Mouse (Mus musculus) ovary, postnatal 36 days (tissue): ENCODE measurements at regions not wholly inside any gene's neighbourhood (a gene's known extent, or its start where the extent isn't known, plus 50 kb on each side); places are given as distances from the start of the nearest gene placed in this dataset.

Source experiments
- DNase-seq: peaks from one replicate; pipeline ENCODE4 v3.0.0; 2022; ENCODE audit warnings: low spot score, mixed read lengths

DNA sequence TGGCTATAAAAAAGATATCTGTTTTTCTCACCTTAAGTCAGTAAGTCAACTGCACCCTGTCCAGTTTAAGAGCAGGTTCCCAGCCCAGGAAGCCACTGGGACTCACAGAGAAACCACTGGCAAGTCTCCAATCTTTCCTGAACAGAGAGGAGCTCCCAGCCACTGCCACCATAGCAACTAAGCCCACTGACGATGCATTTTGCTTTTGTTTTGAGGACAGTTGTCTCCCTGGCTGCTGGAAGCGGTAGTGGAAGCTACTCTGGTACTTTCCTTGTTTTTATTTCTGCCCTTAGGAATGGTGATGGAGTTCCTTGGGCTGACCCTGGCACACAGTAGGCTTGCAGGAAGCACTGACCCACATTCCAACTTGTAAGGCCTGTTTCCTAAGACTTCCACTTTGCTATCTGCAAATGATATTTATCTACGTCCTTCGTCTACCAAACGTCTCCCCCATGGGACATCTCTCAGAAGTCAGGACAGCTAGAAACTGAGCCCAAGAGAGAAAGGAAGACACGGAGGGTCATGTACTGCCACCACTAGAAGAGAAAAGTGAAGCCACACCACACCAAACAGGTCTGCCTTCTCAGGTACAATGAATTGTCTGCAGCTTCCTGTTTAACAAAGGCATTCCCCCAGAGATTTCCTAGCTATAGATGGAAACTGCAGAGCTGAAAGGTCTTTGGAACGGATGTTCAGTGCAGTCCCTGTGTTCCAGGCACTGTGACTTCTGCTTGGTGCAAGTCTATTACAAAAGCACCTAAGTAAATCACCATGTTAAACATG is 125.7 kb upstream of the Fmo9 start:
- no peak for DNase-seq

DNA sequence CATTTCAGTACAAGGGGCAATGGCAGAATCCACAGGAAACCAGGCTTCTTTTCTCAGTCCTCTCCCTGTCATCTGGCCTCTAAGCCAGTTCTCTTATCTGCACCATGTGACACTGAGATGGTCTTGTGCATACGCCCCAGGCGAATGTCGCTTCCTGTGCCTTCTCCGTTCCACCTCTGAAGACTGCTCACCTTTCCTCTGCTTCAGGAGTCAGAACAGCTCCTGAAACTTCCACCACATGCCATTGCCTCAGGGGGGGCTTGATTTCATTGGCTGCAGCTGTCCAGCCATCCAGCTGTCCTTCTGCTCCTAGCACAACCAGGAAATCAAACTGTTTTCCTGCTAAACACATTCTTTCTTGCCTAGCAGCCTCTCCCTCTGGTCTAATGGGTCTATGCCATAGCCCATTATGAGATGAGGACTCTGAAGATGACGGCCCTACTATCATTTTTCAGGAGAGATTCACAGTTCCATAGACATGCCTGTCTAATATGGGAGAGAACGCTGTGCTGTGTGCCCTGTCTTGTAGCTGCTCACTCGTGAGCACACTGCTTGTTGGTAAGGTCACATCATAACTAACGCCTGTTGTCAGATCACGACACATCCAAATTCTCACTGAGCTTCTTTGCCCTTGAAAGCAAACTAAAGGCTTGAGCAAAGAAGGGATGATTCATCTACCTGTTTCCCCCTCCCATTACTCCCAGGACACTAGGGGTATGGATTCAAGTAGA is 129.9 kb upstream of the Fmo9 start:
- DNase-seq = no peak

DNA sequence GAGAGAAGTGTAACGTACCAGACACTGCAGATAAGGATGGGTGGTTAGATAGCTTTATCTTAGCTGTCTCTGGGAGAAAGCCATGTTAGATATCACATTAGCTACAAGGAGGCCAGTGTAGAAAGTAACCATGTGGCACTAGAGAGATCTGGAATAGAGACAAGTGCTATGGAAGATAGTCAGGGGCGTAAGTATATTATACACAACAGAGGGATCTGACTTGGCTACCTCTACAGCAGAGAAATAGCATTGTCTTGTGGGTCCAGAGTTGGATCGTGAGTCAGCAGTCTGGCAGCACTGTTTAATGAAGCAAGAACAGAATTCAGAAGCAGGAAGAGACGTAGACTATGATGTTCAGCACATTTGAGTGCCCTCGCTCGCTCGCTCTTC is 130.4 kb upstream of the Fmo9 start:
- DNase-seq = no peak

DNA sequence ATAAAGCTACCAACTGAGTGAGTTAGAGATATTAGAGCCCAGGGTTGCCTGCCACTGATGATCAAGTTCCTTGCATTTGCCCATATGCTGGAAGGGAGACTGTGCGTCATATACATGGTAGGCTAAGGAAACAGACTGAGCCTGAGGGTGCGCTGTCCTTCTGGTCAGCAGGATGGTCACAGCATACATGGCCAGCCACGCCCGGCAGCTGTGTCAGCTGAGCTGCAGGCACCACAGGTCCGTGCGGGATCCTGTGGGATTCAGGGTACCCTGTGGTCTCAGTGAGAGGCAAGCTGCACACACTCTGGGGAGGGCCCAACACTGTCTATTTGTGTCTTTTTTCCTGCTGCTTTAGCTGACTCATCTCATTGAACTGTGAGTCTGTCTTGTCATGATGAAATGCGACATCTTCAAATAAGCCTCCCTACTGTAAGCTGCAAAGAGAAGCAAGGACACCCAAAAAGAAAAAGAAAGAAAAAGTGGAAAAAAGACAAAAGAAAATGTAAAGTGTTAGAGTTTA is 131.3 kb upstream of the Fmo9 start:
- DNase-seq = no peak

DNA sequence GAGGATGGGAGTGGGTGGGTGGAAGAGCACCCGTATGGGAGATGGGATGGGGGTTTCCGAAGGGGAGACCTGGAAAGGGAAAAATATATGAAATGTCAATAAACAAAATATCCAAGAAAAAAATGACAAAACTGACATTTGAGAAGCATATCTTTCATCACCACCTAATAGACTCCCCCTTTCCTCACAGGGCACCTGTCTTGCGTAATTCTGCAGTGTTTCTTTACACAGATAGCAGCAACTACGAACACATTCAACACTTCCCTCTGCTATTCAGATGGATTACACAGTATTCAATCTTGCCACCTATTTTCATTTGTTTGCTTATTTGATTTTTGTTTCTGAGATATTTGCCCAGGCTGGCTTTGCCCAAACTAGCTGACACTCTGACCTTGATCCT is 136.3 kb upstream of the Fmo9 start:
- no peak for DNase-seq

DNA sequence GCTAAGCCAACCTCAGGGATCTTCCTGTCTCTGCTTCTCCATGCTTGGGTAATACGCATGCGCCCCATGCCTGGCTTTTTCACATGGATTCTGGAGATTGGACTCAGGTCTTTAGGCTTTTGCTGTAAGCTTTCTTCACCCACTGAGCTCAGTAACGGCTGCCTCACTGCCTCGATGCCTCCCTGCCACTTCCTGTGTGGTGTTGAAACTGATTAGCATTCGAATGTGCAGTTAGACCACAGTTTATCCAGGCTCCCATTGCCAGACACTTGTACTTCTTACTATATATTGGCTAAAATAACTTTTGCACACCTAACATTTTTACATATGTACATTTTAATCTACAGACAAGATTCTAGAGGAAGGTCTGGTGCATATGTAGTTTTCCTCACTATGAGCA is 137.0 kb upstream of the Fmo9 start:
- DNase-seq = no peak

DNA sequence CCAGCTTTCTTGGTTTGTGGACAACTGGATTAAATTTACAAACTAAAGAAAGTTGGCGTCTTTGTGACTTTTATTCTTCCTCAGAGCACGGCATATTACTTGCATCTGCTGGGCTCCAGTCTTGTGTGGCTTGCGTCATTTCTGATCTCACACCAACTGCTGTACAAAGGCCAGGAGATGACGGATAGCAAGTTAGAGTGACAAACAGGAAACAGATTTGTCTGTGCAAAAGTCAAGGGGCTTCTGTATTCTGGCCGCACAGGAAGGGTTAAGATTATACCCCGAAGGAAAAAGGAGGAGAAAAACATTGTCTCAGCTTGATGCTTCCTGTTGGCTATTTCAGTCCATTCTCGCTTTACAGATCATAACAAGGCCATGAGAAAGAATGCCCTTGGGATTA is 137.8 kb upstream of the Fmo9 start:
- DNase-seq = no peak

DNA sequence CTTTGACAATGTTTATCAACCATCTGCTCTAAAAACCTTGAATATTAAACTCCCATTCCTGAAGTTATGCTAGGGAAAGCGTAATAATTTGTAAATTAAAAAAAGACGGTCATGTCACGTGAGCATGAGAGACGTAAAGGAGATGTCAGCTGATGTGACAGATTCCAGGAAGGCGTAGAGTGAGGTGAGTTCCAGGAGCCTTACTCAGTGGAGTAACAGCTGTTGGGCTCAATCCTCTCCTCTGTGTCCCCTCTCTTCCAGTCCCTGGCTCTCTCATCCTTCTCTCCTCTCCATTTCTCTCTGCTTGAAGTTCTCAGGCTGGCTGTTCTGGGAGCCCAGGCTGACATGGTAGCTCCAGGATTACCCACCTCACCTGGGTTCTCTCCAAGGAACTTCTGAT is 138.4 kb upstream of the Fmo9 start:
- no peak for DNase-seq

DNA sequence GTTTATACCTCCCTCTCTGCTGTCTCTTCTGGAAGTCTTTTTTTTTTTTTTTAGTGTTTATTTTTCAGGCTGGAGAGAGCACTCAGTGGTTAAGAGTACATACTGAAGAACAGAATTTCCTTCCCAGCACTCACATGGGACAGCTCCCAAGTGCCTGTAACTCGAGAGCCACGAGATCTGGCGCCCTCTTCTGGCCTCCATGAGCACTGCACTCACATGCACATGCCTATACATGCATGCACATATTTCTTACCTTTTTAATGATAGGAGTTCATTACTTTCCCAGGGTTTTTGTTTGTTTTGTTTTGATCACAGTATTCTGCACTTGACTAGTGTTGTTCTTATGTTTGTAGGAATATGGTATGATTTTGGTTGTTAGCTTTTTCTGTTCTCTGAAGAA is 139.5 kb upstream of the Fmo9 start:
- DNase-seq = no peak

DNA sequence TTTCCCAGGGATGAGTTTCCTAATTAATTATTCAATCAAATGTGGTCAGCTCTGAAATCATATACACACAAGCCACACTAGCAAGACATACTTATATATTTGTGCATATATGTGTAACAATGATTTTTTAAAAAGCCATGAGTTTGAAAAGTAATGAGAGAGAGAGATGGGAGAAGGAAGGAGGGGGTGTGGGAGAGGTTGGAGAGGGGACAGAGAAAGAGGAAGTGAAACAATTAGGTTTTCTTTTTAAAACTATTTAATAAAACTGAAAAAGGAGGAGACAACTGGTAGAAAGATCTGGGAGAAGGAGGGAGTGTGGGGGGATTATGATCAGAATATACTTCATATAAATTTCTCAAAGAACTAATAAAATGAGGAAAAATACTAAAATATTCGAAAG is 155.7 kb upstream of the Fmo9 start:
- no peak for DNase-seq

DNA sequence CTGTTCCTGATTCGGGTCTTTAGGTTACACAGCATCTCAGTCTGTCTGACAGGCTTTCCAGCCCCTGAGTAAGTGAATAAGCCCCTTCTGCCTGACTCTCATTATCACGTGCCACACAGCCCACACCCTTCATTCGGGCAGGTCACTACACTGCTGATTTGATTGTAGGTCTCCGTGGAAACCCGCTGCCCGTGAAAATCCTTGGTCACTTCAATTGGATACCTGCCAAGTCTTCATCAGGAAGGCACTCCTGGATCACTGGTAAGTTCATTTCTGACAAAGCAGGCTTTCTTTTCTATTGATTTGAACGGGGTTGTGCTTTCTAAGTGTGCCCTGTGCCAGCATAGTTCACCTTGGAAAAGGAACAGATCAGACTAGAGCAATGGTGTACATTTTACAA is 158.2 kb upstream of the Fmo9 start:
- DNase-seq = no peak

DNA sequence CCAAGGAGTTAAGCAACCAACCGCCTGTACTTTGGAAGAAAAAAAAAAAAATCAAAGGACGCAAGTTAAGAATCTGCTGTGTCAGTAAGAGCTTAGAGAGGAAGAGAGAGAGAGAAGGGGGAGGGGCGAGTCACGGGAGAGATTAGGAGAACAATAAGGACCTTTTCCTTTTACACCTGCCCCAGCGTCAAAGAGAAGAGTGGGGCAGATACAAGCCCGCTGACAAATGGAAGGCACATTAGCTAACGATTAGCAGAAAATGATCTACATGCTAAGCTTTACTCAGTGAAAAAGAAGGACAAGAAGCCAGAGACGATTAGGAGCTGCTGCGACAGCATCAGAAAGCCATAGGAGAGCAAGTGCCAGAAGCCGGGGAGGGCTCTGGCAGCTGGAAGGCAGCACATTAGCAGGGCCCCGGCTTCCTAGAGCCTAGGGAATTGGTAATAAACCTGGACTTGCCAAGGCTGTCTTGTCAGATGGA is 157.8 kb upstream of the Fam78b start:
- DNase-seq = no peak

DNA sequence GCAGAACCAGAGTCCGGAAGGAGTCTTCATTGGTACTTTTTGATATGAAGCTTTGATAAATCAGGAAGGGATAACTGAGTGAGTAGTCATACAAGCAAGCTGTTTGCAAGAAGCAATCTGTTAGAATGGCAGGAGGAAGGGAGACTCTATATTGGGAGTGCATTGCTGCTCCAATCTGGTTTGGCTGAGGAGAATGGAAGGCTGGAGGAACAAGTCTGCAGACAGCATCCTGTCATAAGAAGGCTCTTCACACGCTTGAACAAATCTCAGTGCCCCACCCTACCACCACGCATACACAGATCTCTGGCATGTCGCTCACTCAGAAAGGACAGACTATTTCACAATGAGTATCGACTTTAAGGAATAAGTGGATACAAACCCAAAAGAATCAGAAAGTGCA is 154.7 kb upstream of the Fam78b start:
- DNase-seq = no peak

DNA sequence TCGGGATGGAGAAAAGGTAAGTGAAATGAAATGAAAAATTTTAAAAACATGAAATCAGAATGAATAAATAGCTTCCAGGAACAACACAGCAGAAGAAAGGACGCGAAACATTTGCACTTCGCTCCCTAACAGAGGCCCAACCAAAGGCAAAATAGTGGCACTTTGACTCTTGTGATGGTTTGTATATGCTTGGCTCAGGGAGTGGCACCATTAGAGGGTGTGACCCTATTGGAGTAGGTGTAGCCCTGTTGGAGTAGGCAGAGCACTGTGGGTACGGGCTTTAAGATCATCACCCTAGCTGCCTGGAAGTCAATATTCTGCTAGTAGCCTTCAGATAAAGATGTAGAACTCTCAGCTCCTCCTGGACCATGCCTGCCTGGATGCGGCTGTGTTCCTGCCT is 154.0 kb upstream of the Fam78b start:
- no peak for DNase-seq

DNA sequence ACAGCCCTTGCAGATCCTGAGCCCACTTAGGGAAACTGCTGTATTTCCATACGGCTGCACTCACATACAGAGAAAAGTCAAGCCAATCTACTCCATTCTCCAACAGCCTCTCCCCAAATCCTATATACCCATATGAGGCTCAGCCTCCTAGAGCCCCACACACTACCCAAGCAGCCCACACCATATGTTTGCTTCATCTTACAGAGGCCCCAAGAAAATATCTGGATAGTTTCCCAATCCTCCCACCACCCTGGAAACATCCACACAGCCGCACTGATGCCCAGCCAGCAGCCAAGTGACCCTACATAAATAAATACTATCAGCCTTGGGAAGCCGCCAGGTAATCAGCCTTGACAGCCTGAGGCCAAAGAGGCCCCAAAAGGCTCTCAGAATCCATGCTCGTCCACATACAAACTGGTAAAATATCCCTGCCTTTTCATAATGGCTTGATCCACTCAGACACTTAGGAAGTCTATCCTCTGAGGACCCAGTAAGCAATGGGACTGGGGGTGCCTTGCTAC is 153.1 kb upstream of the Fam78b start:
- peak; percentile 20 for DNase-seq

DNA sequence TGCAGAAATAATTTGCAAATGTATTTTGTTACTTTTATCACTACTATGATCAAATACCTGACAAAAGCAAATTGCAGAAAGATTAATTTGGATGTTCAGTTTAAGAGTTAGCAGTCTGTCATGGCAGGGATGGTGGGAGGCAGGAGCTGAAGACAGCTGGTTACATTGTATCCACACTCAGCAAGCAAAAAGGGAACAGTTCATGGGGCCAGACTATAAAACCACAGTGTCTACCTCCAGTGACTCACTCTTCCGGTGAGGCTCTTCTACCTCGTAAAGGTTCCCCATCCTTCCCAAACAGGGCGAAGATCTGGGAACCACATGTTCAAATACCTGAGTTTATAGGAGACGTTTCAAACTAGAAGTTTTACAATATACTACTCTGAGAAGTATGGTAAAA is 145.2 kb upstream of the Fam78b start:
- DNase-seq = no peak

DNA sequence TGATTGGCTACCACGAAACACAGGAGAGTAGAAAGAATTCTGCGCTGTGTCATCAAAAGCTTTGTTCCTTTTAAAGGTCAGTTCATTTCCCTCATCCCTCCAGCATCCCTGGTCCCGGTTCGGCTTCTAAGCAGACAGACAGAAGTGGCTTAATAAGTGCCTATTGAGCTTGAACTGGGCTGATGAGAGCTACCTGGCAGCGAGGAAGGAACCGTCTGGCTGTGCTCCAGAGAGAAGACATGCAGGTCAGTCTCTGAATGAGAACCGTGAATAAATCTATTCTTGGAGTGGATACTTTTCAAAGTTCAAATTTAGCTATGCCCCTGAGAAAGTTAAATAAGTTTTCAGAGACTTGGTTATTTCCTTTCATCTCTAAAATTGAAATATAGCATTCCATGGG is 135.0 kb upstream of the Fam78b start:
- DNase-seq = no peak

DNA sequence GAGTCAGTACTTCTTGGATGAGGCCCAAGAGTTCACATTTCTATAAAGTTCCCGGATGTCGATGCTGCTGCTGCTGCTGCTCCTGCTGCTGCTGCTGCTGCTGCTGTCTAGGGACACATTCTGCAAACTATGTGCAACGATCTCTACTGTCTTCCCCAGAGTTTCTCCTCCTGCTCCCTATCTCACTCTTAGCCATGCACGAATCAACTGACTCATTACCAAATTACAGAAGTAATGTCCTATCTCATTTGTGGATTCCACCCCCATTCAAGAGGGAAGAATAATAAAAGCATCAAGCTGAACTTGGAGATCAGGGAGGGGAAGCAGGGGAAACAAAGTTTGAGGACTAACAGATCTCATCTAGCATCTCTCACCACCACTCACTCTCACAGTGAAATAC is 130.0 kb upstream of the Fam78b start:
- no peak for DNase-seq

DNA sequence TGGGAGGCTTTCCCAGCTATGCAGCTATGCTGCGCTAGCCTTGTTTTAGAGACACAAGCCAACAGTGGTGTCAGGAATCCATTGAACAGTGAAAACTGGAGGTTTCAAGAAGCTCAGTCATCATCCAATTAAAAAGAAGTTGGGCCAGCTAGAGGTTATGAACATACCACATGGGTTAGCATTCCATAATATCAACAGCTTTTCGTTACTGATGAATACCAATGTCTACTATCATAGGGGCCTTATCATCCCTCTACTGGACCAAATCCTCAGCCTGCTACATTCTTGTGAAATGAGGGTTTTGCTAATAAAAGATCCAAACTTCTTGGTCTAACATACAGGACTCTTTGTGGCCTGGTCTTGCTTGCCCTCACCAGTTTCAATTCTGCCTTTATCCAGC is 124.8 kb upstream of the Fam78b start:
- no peak for DNase-seq

DNA sequence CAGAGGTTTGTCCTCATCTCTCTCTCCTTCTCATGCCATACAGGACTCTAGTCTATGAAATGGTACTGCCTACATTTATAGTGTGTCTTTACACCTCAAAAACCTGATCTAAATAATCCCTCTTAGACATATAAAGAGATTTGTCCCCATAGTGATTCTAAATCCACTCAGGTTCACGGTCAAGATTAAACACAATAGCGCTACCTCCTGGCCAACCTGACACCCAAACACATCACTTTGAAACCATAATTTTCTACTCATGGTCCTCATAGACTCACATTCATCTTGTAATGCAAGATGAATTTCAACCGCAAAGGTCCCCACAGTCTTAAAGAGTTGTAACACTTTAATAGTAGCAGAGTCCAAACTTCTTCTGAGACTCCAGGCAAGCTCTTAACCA is 118.0 kb upstream of the Fam78b start:
- DNase-seq = no peak

DNA sequence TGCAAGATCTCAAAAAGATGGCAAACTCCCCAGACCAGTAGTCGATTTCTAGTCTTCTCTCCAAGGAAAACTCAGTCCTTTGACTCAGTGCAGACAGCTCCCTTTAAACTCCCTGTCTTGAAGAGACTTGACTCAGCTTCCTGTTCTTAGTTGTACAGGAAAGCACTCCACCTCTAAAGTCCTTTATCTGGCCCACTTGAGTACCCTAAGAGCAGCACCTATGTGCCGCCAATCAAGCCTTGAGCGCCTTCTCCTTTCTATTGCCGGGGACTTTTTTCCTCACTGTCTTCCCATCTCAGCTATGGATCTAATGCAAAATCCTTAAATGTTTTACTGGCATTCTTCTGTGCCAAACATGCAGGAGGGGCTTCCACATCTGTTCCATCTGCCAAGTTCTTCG is 105.3 kb upstream of the Fam78b start:
- DNase-seq = no peak

DNA sequence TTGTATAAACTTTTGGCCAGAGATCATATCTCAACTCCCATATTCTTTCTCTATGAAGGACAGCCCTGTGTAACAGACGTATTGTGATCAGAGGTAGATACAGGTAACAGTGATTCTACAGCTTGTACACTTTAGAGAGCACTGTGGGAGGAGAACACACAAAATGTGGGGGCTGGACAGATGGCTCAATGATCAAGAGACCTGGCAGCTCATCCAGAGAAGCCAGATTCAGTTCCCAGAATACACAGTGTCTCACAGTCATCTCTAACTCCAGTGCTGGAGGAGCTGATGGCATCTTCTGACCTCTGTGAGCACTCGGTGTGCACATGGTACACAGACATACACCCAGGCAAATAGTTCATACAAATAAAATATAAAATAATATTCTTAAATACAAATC is 102.5 kb upstream of the Fam78b start:
- no peak for DNase-seq

DNA sequence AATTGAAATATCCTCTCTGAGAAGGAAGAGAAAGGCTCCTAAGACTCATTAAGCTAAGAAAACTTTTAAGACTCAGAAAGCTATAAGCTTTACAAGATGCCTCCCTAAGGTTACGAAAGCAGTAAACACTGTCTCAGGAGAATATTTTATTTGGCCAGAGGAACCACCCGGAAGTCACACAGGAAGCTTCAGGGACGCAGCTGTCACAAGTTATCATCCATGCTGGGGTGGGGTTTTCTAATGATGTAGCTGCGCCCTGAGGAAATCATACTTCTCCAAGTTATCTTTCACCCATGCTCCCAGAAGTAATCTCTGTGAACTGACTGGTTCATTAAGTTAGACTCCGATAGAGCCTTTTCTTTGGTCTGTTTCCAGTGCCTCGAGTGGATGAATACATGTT is 102.0 kb upstream of the Fam78b start:
- no peak for DNase-seq
